In the genomic region with DNA sequence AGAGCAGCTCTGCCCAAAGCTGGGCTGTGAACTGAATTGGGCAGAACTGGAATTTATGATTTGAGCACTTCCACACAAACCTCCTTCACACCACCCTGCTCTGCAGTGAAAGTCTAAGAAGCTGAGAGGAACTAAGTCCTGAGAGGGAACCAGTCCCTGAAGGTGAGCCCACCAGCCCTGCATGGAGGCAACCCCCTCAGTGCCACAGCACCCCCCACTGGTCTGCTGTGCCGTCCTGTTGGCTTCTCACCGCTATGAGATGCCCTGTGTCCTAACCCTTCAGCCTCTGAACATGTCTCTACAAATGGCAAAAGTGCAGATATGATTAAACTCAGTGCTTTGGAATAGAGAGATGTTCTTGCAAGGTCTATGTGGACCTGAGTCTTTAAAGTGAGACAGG, we compare ENCODE assay signal across 24 mouse cellular contexts. TPM values are rescaled to one million over a fixed set of nuclear protein-coding genes. Genes with fewer than 3 reads are reported as not detected.
DNase-seq lines count a peak whose midpoint lies in the region; TF ChIP-seq lines count a peak whose summit lies in the region.
"Had no signal": no experiment of that assay in that cellular context is flagged by ENCODE, and none has a peak within 500 bp of the region (broad histone marks: within the 10 kb centered on the region; RNA-seq: fewer than 3 reads in every experiment).

No protein-coding gene starts in this region.

- DNase-seq in A20 (ENCODE audit: low read depth, low spot score) = peak; percentile 79
- peak; percentile 57 to 61 for DNase-seq in B cell, adult 2 months
- peak; percentile 58 to 77 for DNase-seq in spleen, postnatal 4 days (ENCODE audit: low spot score in 2 of 2)
- no peak for DNase-seq in adipocyte (ENCODE audit: low spot score)
- DNase-seq in heart, adult 11 months = no peak
- DNase-seq: adrenal gland, postnatal 14 days; cerebellum, adult 11-12 months; cerebellum, adult 9-11 months; gastrocnemius, postnatal 36 days; heart, adult 2 months; heart, postnatal 4 days; kidney, postnatal 14 days; lung, postnatal 36 days; thymus, postnatal 36 days had no signal

- 54% methylated on average over 2 of the region's 2 CpGs for WGBS in bone marrow, adult 2 months

- no peak overlapping the region for H3K27ac ChIP-seq in bone marrow, adult 2 months (ENCODE audit: control insufficient read depth, insufficient read depth, low read depth, low read length, poor library complexity)
- H3K27ac ChIP-seq: embryonic facial prominence, embryonic 13.5 days; forebrain, embryonic 10.5 days; forebrain, embryonic 15.5 days; heart, adult 2 months; hindbrain, embryonic 13.5 days; liver, embryonic 15.5 days; midbrain, embryonic 13.5 days; neural tube, embryonic 13.5 days; stomach, embryonic 15.5 days had no signal

- no peak overlapping the region for H3K4me3 ChIP-seq in bone marrow, adult 2 months (replicated peaks; ENCODE audit: control insufficient read depth, low read depth, low read length)
- H3K4me3 ChIP-seq: embryonic facial prominence, embryonic 13.5 days; forebrain, embryonic 10.5 days; forebrain, embryonic 15.5 days; heart, adult 2 months; heart, embryonic 12.5 days; hindbrain, embryonic 13.5 days; liver, embryonic 15.5 days; midbrain, embryonic 13.5 days; neural tube, embryonic 13.5 days; stomach, embryonic 15.5 days had no signal

- no peak for TF ChIP-seq POLR2A in bone marrow, adult 2 months (IDR thresholded peaks at IDR 0.05; ENCODE audit: borderline replicate concordance, control insufficient read depth, low read depth, low read length)

- no peaks in the 10 kb centered on the region; the same call in 1 of the 2 replicates for H3K4me1 ChIP-seq in bone marrow, adult 2 months (ENCODE audit: control insufficient read depth, insufficient read depth, low read length)
- H3K4me1 ChIP-seq: forebrain, embryonic 10.5 days; forebrain, embryonic 15.5 days; hindbrain, embryonic 13.5 days; liver, embryonic 15.5 days; midbrain, embryonic 13.5 days; neural tube, embryonic 13.5 days; stomach, embryonic 15.5 days had no signal

- peak; percentile 56; the same call in 1 of the 2 replicates for TF ChIP-seq CTCF in bone marrow, adult 2 months (IDR thresholded peaks at IDR 0.05; ENCODE audit: control insufficient read depth, insufficient read depth, low read length)

RNA-seq across cellular contexts. Expression of a gene that starts 14.8 kb away (rescaled TPM):
- 53.4 and 102 TPM in 2 replicates for polyA plus RNA-seq in bone marrow, adult 2 months (2011; ENCODE audit: insufficient read depth, insufficient read length, low replicate concordance, missing spikeins)

RNA-seq across cellular contexts. Expression of a gene that starts 30.4 kb away (rescaled TPM):
- polyA plus RNA-seq in bone marrow, adult 2 months (2011; ENCODE audit: insufficient read depth, insufficient read length, low replicate concordance, missing spikeins) = 27.9 and 47.0 TPM in 2 replicates

RNA-seq across cellular contexts. Expression of a gene that starts 32.4 kb away (rescaled TPM):
- polyA plus RNA-seq in bone marrow, adult 2 months (2011; ENCODE audit: insufficient read depth, insufficient read length, low replicate concordance, missing spikeins) = 3.4 and 9.9 TPM in 2 replicates

Comparison
In these comparisons a context has a peak if more than half of its experiments do, and no peak if none do; other contexts are left out.
1. DNase-seq: peak in A20 (single experiment), B cell, adult 2 months (2 of 2) and spleen, postnatal 4 days (2 of 2); none in adipocyte (single experiment) and heart, adult 11 months (single experiment).